Comparison of ENCODE assay signal across 26 mouse cellular contexts in the genomic region with DNA sequence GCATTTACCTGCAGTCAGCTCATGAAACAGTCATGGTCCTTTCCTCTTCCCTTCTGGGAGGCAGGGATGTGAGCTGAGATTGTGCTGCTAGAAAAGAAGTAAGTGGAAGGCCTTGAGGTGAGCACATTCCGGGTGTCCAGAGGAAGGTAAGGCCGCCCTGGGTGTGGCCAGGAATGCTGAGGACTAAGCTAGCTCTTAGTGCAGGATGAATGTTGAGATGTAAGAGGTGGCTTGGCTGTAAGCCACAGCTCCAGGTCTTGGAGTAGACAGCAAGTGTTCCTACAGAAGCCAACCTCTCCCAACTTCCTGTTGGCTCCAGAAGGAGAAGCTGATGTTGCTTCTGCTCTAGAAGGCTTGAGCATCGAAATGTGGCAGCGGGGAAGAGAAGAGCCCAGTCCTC.
DNase-seq lines count a peak whose midpoint lies in the region; ATAC-seq and TF ChIP-seq lines count a peak whose summit lies in the region.
"Had no signal": no experiment of that assay in that cellular context is flagged by ENCODE, and none has a peak within 500 bp of the region (broad histone marks: within the 10 kb centered on the region; RNA-seq: fewer than 3 reads in every experiment).

No protein-coding gene starts in this region.

- H3K4me1 ChIP-seq in lung, postnatal 0 days (ENCODE audit: insufficient read depth, low read depth, low read length): no peaks in the 10 kb centered on the region
- no peaks in the 10 kb centered on the region for H3K4me1 ChIP-seq in midbrain, postnatal 0 days (ENCODE audit: insufficient read depth, low read length)
- H3K4me1 ChIP-seq: embryonic facial prominence, embryonic 12.5 days; embryonic facial prominence, embryonic 15.5 days; heart, embryonic 13.5 days; hindbrain, embryonic 12.5 days; hindbrain, embryonic 15.5 days had no signal

- 66% methylated on average over 4 of the region's 4 CpGs for WGBS in lung, postnatal 0 days
- 91% methylated on average over 4 of the region's 4 CpGs for WGBS in midbrain, postnatal 0 days

- peak overlapping the region; percentile 79 for H3K27ac ChIP-seq in lung, postnatal 0 days (ENCODE audit: low read length)
- no peak overlapping the region for H3K27ac ChIP-seq in midbrain, postnatal 0 days (ENCODE audit: low read depth, low read length)
- H3K27ac ChIP-seq: embryonic facial prominence, embryonic 12.5 days; embryonic facial prominence, embryonic 15.5 days; gastrocnemius, adult 2 months; heart, embryonic 10.5 days; heart, embryonic 13.5 days; hindbrain, embryonic 12.5 days; hindbrain, embryonic 15.5 days had no signal

- TF ChIP-seq EP300 in lung, postnatal 0 days (IDR thresholded peaks at IDR 0.05): peak; percentile 87

- DNase-seq in heart, adult 11 months: peak; percentile 71
- no peak for DNase-seq in heart, adult 9 months (ENCODE audit: low spot score in 2 of 2)
- peak; percentile 95 for DNase-seq in lung, postnatal 0 days (ENCODE audit: low spot score)
- peak; percentile 77 for DNase-seq in lung, postnatal 25 days (ENCODE audit: low spot score)
- no peak for DNase-seq in cerebellum, postnatal 14 days
- DNase-seq in thymus, postnatal 4 days: no peak
- no peak for DNase-seq in midbrain, postnatal 0 days (ENCODE audit: low spot score)
- DNase-seq: adrenal gland, postnatal 10 days; adrenal gland, postnatal 36 days; cerebellum, adult 18-20 months; cerebellum, adult 9-10 months; cerebellum, postnatal 25 days; forebrain, postnatal 0 days; gastrocnemius, adult 2 months; gastrocnemius, postnatal 14 days; heart, adult 18-20 months; heart, postnatal 14 days; heart, postnatal 4 days had no signal

- no peaks in the 10 kb centered on the region for H3K36me3 ChIP-seq in lung, postnatal 0 days (ENCODE audit: insufficient read depth, low read length)
- H3K36me3 ChIP-seq in midbrain, postnatal 0 days (ENCODE audit: insufficient read depth, low read length): no peaks in the 10 kb centered on the region
- H3K36me3 ChIP-seq: embryonic facial prominence, embryonic 12.5 days; embryonic facial prominence, embryonic 15.5 days; heart, embryonic 10.5 days; heart, embryonic 13.5 days; hindbrain, embryonic 12.5 days; hindbrain, embryonic 15.5 days had no signal

- no peak overlapping the region for H3K9ac ChIP-seq in lung, postnatal 0 days (replicated peaks; ENCODE audit: low read depth)
- no peak overlapping the region for H3K9ac ChIP-seq in midbrain, postnatal 0 days (replicated peaks; ENCODE audit: low read length, poor library complexity, severe bottlenecking)
- H3K9ac ChIP-seq: embryonic facial prominence, embryonic 12.5 days; embryonic facial prominence, embryonic 15.5 days; forebrain, postnatal 0 days; heart, embryonic 13.5 days; hindbrain, embryonic 12.5 days; hindbrain, embryonic 15.5 days had no signal

- H3K4me2 ChIP-seq in lung, postnatal 0 days (replicated peaks; ENCODE audit: low read depth, low read length): no peak overlapping the region
- no peak overlapping the region for H3K4me2 ChIP-seq in midbrain, postnatal 0 days (ENCODE audit: low read depth, low read length, poor library complexity, severe bottlenecking)
- H3K4me2 ChIP-seq: embryonic facial prominence, embryonic 12.5 days; embryonic facial prominence, embryonic 15.5 days; heart, embryonic 13.5 days; hindbrain, embryonic 12.5 days; hindbrain, embryonic 15.5 days had no signal

- H3K27me3 ChIP-seq in lung, postnatal 0 days (replicated peaks; ENCODE audit: insufficient read depth, low read length): no peaks in the 10 kb centered on the region; the same call in 1 of the 2 replicates
- H3K27me3 ChIP-seq in midbrain, postnatal 0 days (ENCODE audit: insufficient read depth, low read length): no peaks in the 10 kb centered on the region
- H3K27me3 ChIP-seq: embryonic facial prominence, embryonic 12.5 days; embryonic facial prominence, embryonic 15.5 days; heart, embryonic 13.5 days; hindbrain, embryonic 12.5 days; hindbrain, embryonic 15.5 days had no signal

- ATAC-seq in lung, postnatal 0 days: peak; percentile 98
- no peak for ATAC-seq in midbrain, postnatal 0 days (ENCODE audit: low FRiP score)
- ATAC-seq in activated CD4-positive, CD25-positive, alpha-beta regulatory T cell, adult 4 months: no peak
- ATAC-seq: forebrain, embryonic 14.5 days; forebrain, postnatal 0 days had no signal

- TF ChIP-seq CTCF in lung, postnatal 0 days (IDR thresholded peaks at IDR 0.05): no peak
- TF ChIP-seq CTCF in midbrain, postnatal 0 days (IDR thresholded peaks at IDR 0.05): no peak

- H3K4me3 ChIP-seq in lung, postnatal 0 days (ENCODE audit: low read depth, low read length): no peak overlapping the region
- H3K4me3 ChIP-seq in midbrain, postnatal 0 days (ENCODE audit: low read depth, low read length): no peak overlapping the region
- H3K4me3 ChIP-seq: embryonic facial prominence, embryonic 12.5 days; embryonic facial prominence, embryonic 15.5 days; gastrocnemius, adult 2 months; heart, embryonic 10.5 days; heart, embryonic 13.5 days; hindbrain, embryonic 12.5 days; hindbrain, embryonic 15.5 days had no signal

- no peaks in the 10 kb centered on the region for H3K9me3 ChIP-seq in lung, postnatal 0 days (ENCODE audit: low read length)
- no peaks in the 10 kb centered on the region for H3K9me3 ChIP-seq in midbrain, postnatal 0 days (ENCODE audit: low read length)
- H3K9me3 ChIP-seq: embryonic facial prominence, embryonic 12.5 days; embryonic facial prominence, embryonic 15.5 days; heart, embryonic 10.5 days; heart, embryonic 13.5 days; hindbrain, embryonic 12.5 days; hindbrain, embryonic 15.5 days had no signal

Comparison
In these comparisons a context has a peak if more than half of its experiments do, and no peak if none do; other contexts are left out.
1. DNase-seq: peak in heart, adult 11 months (single experiment), lung, postnatal 0 days (single experiment) and lung, postnatal 25 days (single experiment); none in heart, adult 9 months (0 of 2), cerebellum, postnatal 14 days (0 of 2), thymus, postnatal 4 days (single experiment) and midbrain, postnatal 0 days (single experiment).